Mouse (Mus musculus) lung, adult 18-20 months (tissue): Measurements from ENCODE around the gene Atp6v1b1.

Experiments
- DNase-seq, 2 experiments: peaks; one replicate each; pipeline ENCODE4 v3.0.0; 2022; ENCODE audit warnings: mixed read lengths in 2 of 2

The Atp6v1b1 gene

DNA sequence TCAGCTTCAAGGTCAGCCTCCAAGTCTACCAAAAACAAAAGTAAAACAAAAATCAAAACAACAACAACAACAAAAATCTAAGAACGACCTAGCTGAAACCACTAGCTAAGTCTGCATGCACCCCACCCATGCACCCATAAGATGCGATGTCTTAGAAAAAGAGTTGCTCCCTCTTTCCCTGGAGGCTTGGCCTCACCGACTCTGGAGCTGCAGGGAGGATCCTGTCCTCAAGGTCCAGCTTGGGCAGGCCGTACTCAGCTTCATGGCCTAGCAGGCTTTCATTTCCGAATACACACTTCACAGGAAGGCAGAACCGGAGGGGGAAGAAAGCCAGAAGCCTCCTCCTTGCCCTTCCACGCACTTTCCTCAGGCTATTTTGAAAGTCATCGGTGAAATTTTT is 25.8 kb upstream of the Atp6v1b1 start:
- DNase-seq = no peak

- no peak for DNase-seq
These were observed 20.3 kb upstream of the Atp6v1b1 start for GRCm38 (mm10) chr6:83722526-83722925.

DNA sequence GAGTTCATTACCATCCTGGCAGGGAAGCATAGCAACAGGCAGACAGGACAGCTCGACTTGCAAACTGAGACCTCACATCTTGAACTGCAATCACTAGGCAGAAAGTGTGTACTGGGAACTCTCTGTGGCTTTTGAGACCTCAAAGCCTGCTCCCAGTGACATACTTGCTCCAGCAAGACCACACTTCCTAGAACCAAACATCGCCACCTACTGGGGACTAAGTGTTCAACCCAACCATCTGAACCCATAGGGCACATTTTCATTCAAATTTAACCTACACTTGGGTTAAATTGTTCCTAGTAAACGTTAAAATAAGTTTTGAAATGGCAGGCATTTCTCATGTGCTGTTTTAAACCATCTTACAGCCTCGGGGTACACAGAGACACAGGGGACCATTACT is 15.6 kb upstream of the Atp6v1b1 start:
- DNase-seq = no peak

- DNase-seq = no peak
These were observed 14.3 kb upstream of the Atp6v1b1 start for GRCm38 (mm10) chr6:83728488-83728887.

DNA sequence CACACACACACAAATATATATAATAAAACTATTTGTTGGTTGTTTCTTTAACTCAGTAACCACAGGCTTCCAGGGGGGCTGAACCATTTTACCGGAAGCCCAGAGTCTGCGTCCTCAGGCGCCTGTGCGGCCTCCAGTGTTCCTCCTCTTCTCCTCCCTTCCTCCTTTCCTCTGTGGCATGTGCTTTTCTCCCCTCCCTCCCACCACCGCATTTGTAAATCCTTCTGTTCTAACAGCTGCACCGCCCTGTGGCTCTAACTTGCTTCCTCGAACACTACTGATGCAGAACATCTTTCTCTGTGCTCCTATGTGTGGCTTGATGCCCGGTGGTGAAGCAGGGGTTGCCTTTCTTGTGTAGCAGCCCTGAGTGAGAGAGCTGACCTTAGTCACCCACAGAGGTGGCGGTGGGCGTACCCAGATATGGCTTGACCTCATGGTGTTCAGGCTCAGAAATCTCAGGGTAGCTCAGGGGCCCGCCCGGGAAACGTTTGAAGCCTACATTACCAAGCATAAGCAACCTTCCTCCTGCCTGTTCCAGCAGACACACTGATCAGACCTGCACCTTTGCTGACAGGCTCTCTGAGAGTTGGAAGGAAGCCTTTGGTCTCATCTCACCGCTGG is 13.3 kb upstream of the Atp6v1b1 start:
- no peak for DNase-seq

DNA sequence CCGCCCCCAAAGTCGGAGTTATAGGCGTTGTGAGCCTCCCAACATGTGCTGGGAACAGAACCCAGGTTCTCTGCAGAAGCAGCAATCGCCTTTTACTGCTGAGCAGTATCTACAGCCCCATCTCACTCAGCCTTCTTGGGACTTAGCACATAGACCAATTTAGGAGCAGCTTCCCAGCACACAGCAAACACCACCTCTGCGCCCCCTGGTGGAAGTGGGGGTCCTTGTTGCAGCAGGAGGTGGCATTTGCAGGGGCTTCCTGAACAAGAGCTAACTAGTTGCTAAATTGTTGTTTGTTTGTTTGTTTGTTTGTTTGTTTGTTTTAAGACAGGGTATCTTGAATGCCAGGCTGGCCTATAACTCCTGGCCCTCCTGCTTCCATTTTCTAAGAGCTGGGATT is 11.7 kb upstream of the Atp6v1b1 start:
- DNase-seq = peak; percentile 47 to 67

DNA sequence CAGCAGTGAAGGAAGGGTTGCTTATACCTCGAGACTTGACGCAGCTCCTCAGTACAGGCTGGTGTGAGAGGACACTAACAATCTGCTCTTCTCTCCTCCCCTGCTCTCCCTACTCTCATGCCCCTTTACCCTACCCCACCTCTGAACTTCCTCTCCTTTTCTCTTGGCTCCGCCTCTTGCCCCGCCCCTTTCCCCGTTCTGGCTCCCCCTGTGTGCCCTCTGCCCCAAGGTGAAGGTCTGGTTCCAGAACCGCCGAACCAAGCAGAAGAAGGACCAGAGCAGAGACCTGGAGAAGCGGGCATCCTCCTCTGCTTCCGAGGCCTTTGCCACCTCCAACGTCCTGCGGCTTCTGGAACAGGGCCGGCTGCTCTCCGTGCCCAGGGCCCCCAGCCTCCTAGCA is 5.5 kb upstream of the Atp6v1b1 start:
- DNase-seq = no peak

GRCm38 (mm10) chr6:83738596-83738995 is 4.2 kb upstream of the Atp6v1b1 start:
- peak in 1 of 2 experiments; percentile 18 for DNase-seq

- no peak for DNase-seq
These were observed 422 bp downstream of the Atp6v1b1 start for GRCm38 (mm10) chr6:83743212-83743611.

DNA sequence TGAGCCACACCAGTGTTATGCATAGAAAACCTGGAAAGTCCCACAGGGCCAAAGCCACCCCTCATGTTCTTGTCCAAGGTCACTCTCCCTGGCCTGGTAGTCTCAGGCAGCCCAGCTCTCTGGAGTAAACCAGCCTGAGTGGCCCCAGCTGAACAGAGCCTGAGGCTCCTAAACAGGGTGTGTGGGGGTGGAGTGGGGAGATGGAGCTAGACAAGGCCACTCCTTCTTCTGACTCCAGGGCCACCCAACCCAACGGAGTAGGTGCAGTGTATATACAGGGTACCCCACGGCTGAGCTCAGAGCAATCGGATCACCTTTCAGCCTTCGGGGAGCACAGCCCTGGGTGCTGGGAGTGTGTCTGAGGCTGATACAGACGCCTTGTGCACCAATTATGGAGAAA is 1.3 kb downstream of the Atp6v1b1 start:
- peak in 1 of 2 experiments; percentile 17 for DNase-seq

- DNase-seq = peak; percentile 45 to 61
These were observed 1.8 kb downstream of the Atp6v1b1 start for GRCm38 (mm10) chr6:83744557-83744956.

DNA sequence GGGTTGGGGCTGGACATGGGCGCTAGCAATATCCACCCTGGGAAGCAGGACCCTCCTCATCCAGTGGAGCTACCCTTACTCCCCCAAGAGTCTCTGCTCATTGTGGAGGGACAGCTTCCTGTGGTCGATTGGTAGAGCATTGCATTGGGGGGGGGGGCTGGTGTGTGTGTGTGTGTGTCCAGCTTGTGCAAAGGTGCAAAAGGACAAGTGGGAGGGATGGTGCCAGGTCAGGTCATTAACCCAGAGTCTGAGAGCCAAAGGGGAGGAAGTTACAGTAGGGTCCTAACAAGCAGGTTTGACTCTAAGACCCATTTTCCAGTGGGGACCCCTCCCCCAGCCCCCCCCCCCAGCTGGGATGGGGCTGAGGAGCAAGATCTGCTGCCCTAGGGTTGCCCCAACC is 2.7 kb downstream of the Atp6v1b1 start:
- no peak for DNase-seq

GRCm38 (mm10) chr6:83749286-83749685 is 6.5 kb downstream of the Atp6v1b1 start:
- no peak for DNase-seq

DNA sequence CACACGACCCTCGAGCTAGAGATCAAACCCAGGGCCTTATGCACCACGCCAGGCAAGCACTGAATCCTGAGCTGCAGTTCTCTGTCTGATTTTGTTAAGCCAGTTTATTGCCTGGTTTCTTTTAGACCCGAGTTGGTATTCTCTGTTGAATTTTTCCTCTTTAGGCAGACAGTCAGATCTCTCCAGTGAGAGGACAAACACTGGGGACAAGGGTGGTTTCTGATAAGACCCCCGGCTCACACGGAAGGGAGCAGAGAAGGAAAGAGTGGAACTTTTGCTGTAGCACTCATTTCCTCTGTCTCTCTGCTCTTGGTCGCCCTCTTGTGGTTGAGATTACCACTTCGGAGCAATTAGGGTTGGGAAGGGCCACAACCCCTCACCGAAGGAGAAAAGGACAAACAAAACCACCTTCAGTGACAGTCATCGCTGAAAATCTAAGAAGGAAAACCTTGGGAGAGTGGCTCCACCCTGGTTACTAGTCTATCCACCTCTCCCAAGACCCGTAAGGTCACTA is 7.4 kb downstream of the Atp6v1b1 start:
- peak; percentile 21 to 42 for DNase-seq

GRCm38 (mm10) chr6:83756051-83756450 is 13.3 kb downstream of the Atp6v1b1 start:
- DNase-seq = no peak

GRCm38 (mm10) chr6:83762344-83762743 is 19.6 kb downstream of the Atp6v1b1 start, which contains the start of gene Ankrd53:
Gene Ankrd53, plus strand, starts transcription at chr6:83762644.
- DNase-seq = no peak

DNA sequence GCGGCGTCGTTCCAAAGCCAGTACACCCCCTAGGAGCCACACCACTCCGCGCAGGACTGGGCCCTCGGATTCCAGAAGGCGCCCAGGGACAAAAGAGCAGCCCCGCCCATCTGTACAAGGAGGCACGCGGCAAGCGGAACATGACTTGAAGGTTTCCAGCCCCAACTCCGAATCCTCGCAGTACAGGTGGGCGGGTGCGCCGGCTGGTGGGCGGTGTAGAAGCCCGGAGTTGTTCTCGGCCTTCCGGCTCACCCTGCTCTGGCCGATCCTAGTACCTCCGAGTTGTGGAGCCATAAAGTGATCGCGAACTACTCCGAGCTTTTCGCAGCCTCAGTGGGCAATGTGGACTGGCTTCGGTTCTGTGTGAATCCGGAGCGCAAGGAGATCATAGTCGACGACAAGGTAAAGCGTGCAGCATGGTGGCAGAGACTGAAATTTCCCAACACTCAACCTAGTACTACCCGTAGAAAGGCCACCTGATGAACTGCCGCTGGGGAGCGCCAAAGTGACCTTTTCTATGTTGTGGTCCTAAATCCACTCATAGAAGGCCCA is 20.2 kb downstream of the Atp6v1b1 start:
- peak; percentile 52 to 66 for DNase-seq

GRCm38 (mm10) chr6:83766982-83767381 is 24.2 kb downstream of the Atp6v1b1 start:
- DNase-seq = no peak

- DNase-seq = no peak
These were observed 25.7 kb downstream of the Atp6v1b1 start for GRCm38 (mm10) chr6:83768485-83768884.

DNA sequence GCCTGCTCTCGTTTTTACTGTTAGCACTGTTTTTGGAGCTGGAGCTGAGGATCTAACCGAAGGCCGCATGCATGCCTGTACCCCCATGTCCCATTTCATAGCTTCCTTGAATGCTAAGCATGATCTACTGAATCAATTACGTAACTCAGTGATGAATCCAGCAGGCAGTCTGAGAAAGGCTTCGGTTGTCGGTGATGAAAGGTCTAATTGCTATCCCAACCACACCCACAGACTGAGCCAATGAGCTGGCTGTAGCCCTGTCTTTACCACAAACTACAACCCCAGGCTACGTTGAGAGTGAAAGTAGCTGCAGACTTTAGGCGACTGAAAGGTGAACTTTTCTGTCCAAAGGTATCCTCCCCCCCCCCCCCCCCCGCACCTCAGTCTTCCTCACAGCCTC is 31.3 kb downstream of the Atp6v1b1 start:
- no peak for DNase-seq

GRCm38 (mm10) chr6:83774781-83775563 is 32.2 kb downstream of the Atp6v1b1 start:
- DNase-seq = peak in 1 of 2 experiments; percentile 15

DNA sequence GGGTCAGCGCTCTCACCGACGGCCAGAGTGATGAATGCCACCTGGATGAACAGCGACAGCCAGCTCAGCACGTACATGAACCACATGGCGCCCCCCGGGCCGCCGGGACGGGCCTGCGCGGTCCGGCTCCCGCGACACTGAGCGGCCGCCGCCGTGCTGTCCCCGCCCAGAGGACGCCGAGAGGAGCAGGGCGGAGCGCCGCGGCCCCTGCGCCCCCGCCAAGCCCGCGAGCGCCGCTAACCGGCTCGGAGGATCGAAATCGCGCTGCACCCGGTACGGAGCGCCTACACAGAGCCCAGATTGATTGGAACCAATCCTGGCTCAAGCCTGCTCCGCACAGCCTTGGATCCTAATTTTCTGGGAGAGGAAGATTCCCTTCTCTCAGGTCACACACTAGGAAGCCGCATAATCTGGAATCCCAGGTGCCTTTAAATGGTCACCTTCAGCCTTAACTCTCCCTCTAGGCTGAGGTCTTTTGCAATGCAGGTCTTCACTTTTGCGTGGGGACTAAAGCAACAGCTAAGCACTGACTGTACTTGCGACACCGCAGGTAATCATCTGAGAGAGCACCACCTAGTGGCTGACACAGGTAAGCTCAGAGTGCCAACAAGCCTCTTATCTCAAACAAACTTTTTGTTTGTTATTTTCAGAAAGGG is 33.0 kb downstream of the Atp6v1b1 start, which contains the start of gene Tex261:
Gene Tex261, minus strand, starts transcription at position 176 of the 656 bp plus-strand sequence.
- peak; percentile 88 to 90 for DNase-seq

DNA sequence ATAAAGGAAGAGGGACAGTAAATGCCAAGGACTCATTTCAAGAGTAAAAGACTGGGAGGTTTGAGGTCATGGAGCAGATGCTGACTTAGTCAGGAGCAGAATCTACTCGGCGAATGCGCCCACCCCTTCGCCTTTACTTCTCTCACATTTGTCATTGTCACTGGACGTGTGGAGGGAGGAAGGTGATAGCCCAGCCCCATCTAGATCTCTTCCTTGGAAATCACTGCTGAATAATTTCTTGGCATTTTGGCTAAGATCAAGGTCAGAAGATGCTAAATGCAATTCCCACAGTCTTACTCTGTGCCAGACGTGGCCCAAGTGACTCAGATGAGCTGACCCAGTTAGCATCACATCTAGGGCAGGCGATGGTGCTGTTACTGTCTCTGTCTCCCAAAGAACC is 35.5 kb downstream of the Atp6v1b1 start:
- no peak for DNase-seq
